26 mouse cellular contexts compared by ENCODE assay signal in genomic region chr10:70305683-70306082, GRCm38 (mm10).
"Had no signal": no experiment of that assay in that cellular context is flagged by ENCODE, and none has a peak within 500 bp of the region (broad histone marks: within the 10 kb centered on the region; RNA-seq: fewer than 3 reads in every experiment).

No protein-coding gene starts in this region.

- H3K4me2 ChIP-seq: heart, embryonic 11.5 days; heart, embryonic 13.5 days; heart, embryonic 15.5 days; hindbrain, embryonic 14.5 days; intestine, embryonic 15.5 days; limb, embryonic 12.5 days; liver, embryonic 11.5 days; liver, embryonic 13.5 days had no signal

- H3K9ac ChIP-seq: heart, embryonic 13.5 days; heart, embryonic 15.5 days; hindbrain, embryonic 14.5 days; intestine, embryonic 15.5 days; limb, embryonic 12.5 days; liver, embryonic 13.5 days had no signal

- H3K27me3 ChIP-seq: heart, embryonic 13.5 days; heart, embryonic 15.5 days; intestine, embryonic 15.5 days; limb, embryonic 12.5 days; liver, embryonic 13.5 days had no signal

- H3K36me3 ChIP-seq: heart, embryonic 13.5 days; heart, embryonic 15.5 days; intestine, embryonic 15.5 days; limb, embryonic 10.5 days; limb, embryonic 12.5 days; liver, embryonic 13.5 days had no signal

- DNase-seq: gastrocnemius, postnatal 14 days; gastrocnemius, postnatal 36 days; heart, adult 11 months; heart, adult 2 months; heart, postnatal 14 days; heart, postnatal 36 days; kidney, adult 18-20 months; kidney, adult 8-10 months; kidney, postnatal 10 days; kidney, postnatal 25 days; kidney, postnatal 4 days; liver; liver, embryonic 13.5 days had no signal

- H3K4me1 ChIP-seq: heart, embryonic 13.5 days; heart, embryonic 15.5 days; intestine, embryonic 15.5 days; limb, embryonic 12.5 days; liver, embryonic 13.5 days had no signal

- H3K9me3 ChIP-seq: heart, embryonic 15.5 days; intestine, embryonic 15.5 days; limb, embryonic 10.5 days; limb, embryonic 12.5 days had no signal

- H3K27ac ChIP-seq: heart, adult 2 months; heart, embryonic 13.5 days; heart, embryonic 15.5 days; hindbrain, embryonic 14.5 days; intestine, embryonic 15.5 days; layer of hippocampus, adult 2 months; left cerebral cortex, adult 2 months; limb, embryonic 10.5 days; limb, embryonic 12.5 days; liver, embryonic 13.5 days had no signal

- ATAC-seq: hindbrain, embryonic 16.5 days; inflammation-experienced regulatory T-cells, adult 6 months; intestine, embryonic 15.5 days; intestine, postnatal 0 days had no signal

- H3K4me3 ChIP-seq: heart, adult 2 months; heart, embryonic 13.5 days; heart, embryonic 15.5 days; intestine, embryonic 15.5 days; layer of hippocampus, adult 2 months; left cerebral cortex, adult 2 months; limb, embryonic 10.5 days; limb, embryonic 12.5 days; liver, embryonic 13.5 days had no signal
